Mouse (Mus musculus): Measurements from ENCODE around the gene Ntrk2. TPM values are rescaled to one million over a fixed set of nuclear protein-coding genes. Genes with fewer than 3 reads are reported as not detected.

The Ntrk2 gene
- total RNA-seq, 2 experiments from 2014 or later, result 313 to 329 TPM

- DNase-seq (ENCODE audit: low spot score in 2 of 2), result no peak
- Histone ChIP-seq H3K4me3 (no peak overlapping the region), H3K27ac (no peak overlapping the region)
- no peak for TF ChIP-seq CTCF (conservative IDR thresholded peaks at IDR 0.05)
Measured at GRCm38 (mm10) chr13:58920241-58920640, 113.9 kb downstream of the Ntrk2 start.

DNA sequence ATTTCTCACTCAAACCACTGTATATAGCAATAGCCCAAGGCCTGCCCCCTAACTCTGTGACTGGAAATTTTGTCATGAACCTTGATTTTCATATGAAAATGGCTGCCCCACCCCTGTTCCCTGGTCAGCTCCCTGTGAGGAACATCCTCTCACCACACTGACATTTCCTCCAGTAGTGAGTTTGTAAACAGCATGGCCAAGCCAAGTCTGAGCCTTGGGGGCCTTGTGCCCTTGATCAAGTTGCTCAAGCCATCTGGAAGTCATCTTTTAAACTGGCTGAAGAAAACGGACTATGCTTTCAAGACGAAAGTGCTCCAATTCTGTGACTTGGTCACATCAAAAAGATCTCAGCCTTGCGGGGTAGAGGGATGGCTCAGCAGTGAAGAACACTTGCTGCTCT, 114.9 kb downstream of the Ntrk2 start:
- no peak for DNase-seq (ENCODE audit: low spot score in 2 of 2)
- no peak for TF ChIP-seq CTCF (conservative IDR thresholded peaks at IDR 0.05)
- Histone ChIP-seq H3K27ac (no peak overlapping the region; the same call in 1 of the 2 replicates), H3K4me3 (no peak overlapping the region)

DNA sequence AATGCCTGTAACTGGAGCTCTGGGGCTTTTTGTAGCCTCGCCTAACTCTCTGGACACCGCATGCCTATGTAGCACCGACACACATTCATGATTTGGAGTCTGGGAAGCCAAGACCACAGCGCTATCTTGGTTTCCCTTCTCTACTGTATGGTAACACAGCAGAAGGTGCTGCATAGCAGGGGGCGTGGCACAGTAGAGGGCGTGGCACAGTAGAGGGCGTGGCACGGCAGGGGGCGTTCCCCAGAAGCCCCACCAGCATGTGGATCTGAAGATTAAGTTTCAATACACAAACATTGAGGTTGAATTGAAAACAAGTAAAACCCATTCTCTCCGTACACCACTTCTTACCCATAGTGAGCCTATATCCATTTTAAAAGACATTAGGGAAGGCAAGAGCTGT, 115.3 kb downstream of the Ntrk2 start:
- no peak for DNase-seq (ENCODE audit: low spot score in 2 of 2)
- Histone ChIP-seq H3K27ac (peak overlapping the region; percentile 56; the same call in 1 of the 2 replicates), H3K4me3 (no peak overlapping the region)

GRCm38 (mm10) chr13:58922174-58922573, 115.8 kb downstream of the Ntrk2 start:
- no peak overlapping the region; the same call in 1 of the 2 replicates for H3K4me3 ChIP-seq
- DNase-seq (ENCODE audit: low spot score in 2 of 2), result no peak
- peak; percentile 32 for TF ChIP-seq CTCF (conservative IDR thresholded peaks at IDR 0.05)
- H3K27ac ChIP-seq, result peak overlapping the region; percentile 56; the same call in 1 of the 2 replicates

More for the DNA sequence above, 115.3 kb downstream of the Ntrk2 start:
- no peak for TF ChIP-seq CTCF (conservative IDR thresholded peaks at IDR 0.05)

GRCm38 (mm10) chr13:58923496-58923895, 117.1 kb downstream of the Ntrk2 start:
- DNase-seq (ENCODE audit: low spot score in 2 of 2), result no peak
- no peak for TF ChIP-seq CTCF (conservative IDR thresholded peaks at IDR 0.05)
- H3K27ac ChIP-seq, result peak overlapping the region; percentile 56; the same call in 1 of the 2 replicates
- H3K4me3 ChIP-seq, result no peak overlapping the region

GRCm38 (mm10) chr13:58924486-58924885, 118.1 kb downstream of the Ntrk2 start:
- TF ChIP-seq CTCF (conservative IDR thresholded peaks at IDR 0.05), result no peak
- Histone ChIP-seq H3K27ac (0 out of 2 replicates have a peak overlapping the region, but pooled peaks have one; percentile 7), H3K4me3 (no peak overlapping the region)
- DNase-seq (ENCODE audit: low spot score in 2 of 2), result no peak

DNA sequence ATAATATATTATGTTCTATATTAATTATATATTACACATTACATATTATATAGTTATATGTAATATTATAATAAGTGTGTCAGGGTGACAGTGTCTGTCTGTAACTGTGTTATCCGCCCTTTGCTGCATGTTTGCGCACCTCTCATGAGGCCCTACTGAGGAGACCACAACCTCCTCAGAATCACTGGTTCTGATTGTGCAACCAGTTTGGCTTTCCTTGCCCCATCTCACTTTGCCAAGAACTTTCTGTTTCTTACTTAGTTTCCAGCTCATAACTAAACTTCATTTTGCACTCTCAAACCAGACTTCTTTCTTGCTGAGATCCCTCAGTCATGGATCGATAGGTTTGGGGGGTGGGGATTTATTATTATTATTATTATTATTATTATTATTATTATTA, 120.8 kb downstream of the Ntrk2 start:
- TF ChIP-seq CTCF (conservative IDR thresholded peaks at IDR 0.05), result no peak
- Histone ChIP-seq H3K27ac (no peak overlapping the region), H3K4me3 (no peak overlapping the region)
- no peak for DNase-seq (ENCODE audit: low spot score in 2 of 2)

GRCm38 (mm10) chr13:58927656-58928226, 121.4 kb downstream of the Ntrk2 start:
- Histone ChIP-seq H3K27ac (peak overlapping the region; percentile 63; the same call in 1 of the 2 replicates), H3K4me3 (no peak overlapping the region)
- no peak for TF ChIP-seq CTCF (conservative IDR thresholded peaks at IDR 0.05)
- DNase-seq (ENCODE audit: low spot score in 2 of 2), result no peak

DNA sequence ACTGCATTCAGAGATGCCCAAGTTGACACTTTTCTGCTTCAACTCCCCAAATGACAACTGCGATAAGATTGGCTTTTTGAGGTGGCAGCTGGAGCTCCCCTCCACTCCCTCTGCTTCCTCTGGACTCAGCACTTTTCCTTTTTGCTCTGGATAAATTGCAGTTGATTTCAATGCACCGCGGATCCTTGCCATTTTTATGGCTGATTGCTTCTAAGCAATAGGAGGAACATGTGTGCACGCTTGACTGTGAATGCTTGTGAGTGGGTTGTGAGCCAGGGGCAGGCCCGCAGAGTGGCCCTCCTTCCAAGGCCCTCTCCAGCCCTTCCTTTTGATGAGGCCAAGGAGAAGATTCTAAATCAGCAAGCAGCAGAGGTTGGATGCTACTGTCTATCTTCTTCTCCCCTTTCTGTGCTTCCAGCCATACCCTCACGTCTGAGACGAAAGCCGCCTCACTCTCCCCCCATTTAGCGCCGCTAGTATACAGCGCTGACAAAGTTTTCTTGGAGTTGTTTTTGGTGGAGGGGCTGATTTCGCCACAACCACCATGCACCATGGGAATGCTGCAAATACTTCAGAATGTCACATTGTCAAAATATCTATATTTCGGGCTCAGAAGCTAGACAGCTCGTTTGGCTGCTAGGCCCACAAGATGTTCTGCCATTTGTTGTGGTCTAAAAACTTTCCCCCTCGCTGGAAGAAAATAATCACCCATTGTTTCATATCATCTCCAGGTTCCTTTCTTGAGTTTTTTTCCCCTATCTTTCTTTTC, 122.5 kb downstream of the Ntrk2 start:
- no peak for TF ChIP-seq CTCF (conservative IDR thresholded peaks at IDR 0.05)
- H3K4me3 ChIP-seq, result no peak overlapping the region
- DNase-seq (ENCODE audit: low spot score in 2 of 2), result no peak
- H3K27ac ChIP-seq, result peak overlapping the region; percentile 63; the same call in 1 of the 2 replicates

DNA sequence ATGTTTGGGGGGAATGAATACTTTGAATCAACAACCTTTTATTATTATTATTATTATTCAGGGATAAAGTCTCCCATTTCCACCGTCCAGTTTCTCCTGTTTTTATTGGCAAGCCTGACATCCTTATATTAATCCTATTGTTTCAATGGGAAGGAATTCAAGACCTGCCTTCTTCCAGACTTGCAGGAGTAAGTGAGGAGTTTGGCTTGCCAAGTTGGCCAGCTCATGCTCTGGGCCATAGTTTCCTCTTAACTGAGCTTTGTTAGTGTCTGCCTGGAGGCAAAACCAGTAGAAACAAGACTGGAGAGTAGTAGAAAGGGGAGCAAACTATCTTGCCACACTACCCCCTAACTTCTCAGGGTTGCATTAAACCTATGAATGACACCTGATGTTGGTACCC, 123.8 kb downstream of the Ntrk2 start:
- Histone ChIP-seq H3K27ac (peak overlapping the region; percentile 12; the same call in 1 of the 2 replicates), H3K4me3 (no peak overlapping the region)
- DNase-seq (ENCODE audit: low spot score in 2 of 2), result no peak
- TF ChIP-seq CTCF (conservative IDR thresholded peaks at IDR 0.05), result no peak

DNA sequence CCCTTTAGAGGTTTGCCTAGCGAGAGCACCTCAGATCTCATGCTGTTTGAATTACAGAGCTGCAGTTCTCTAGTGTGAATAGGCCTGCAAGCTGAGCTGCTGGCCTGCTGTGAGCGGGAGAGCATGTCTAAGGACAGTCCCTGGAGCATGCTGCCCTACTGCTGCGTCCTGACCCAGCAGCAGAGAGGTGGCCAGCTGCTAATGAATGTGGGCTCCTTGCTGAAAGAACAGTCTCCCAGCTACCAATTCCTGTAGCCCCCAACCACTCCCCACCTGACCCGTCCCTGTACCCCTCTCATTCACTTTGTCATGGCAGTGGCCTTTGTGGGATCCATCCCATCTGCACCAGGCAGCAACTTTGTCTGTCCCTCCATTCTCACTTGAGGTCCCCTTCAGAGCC, 126.8 kb downstream of the Ntrk2 start:
- no peak overlapping the region for H3K4me3 ChIP-seq
- no peak for TF ChIP-seq CTCF (conservative IDR thresholded peaks at IDR 0.05)
- H3K27ac ChIP-seq, result 0 out of 2 replicates have a peak overlapping the region, but pooled peaks have one; percentile 23
- DNase-seq (ENCODE audit: low spot score in 2 of 2), result no peak

DNA sequence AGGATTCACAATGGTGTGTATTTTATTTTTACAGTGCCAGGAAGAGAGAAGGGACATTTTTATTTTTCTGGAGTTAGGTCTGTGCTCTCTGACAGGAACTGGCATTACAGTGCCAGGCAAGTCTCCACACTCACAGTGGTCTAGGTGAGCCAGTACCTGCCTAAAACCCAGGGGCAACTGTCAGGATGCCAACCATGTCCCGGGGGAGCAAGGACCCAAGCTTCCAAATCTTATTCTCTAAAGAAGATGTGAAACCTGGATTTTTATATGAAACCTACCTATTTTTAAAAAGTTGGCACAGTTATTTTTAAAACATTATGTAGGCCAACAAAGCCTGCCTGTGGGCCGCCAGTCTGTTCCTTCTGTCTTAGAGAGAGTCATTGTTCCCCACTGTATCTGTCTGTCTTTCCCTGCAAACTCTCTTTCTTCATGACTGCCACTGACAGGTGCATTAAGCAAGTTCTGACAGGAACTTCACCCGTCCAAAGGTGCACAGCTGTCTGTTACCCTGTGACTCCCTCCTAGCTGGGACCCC, 128.3 kb downstream of the Ntrk2 start:
- Histone ChIP-seq H3K4me3 (no peak overlapping the region), H3K27ac (peak overlapping the region; percentile 15; the same call in 1 of the 2 replicates)
- no peak for DNase-seq (ENCODE audit: low spot score in 2 of 2)

DNA sequence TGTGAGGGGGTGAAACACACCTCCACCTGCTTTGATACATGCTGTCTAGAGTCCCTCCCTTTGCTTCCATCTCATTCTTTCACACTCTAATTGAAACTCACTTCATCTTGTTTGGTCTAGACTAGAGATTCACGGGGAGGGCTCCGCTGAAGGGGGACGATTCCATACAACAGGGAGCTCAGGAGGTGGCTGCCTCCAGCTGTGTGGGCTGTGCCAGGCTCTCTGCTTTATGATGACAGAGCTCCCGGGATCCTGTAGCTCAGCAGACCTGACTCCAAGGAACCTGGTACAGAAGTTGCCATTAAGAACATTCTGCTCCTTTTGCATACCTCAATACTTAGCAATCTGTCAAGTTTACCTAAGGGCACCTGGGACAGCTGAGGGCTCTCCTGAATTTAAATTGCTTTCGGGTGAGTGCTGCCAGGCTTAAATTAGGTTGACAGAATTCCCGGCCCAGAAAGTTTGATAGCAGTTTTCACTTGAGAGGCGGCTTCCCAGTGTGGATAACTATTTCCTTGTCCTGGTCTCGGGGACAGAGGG, 129.7 kb downstream of the Ntrk2 start:
- Histone ChIP-seq H3K27ac (peak overlapping the region; percentile 36; the same call in 1 of the 2 replicates), H3K4me3 (no peak overlapping the region)
- DNase-seq (ENCODE audit: low spot score in 2 of 2), result no peak
- no peak for TF ChIP-seq CTCF (conservative IDR thresholded peaks at IDR 0.05)

More for the DNA sequence above, 128.3 kb downstream of the Ntrk2 start:
- TF ChIP-seq CTCF (conservative IDR thresholded peaks at IDR 0.05), result no peak

Measured in layer of hippocampus, adult 2 months (tissue).